Mouse (Mus musculus) brain, embryonic 14.5 days (tissue): Measurements from ENCODE around the gene Tenm3. TPM values are rescaled to one million over a fixed set of nuclear protein-coding genes. Genes with fewer than 3 reads are reported as not detected.

ENCODE experiments used
- DNase-seq: peaks from one replicate; pipeline ENCODE4 v3.0.0-alpha.2; 2011; ENCODE audit warnings: low read depth
- CTCF ChIP-seq: fragments of 200-500 bp; IDR thresholded peaks from 2 replicates; pipeline ENCODE4 v1.5.1; 2012; ENCODE audit warnings: inconsistent platforms, mild to moderate bottlenecking, moderate library complexity, borderline replicate concordance; ENCODE audit not compliant: insufficient read depth, insufficient read length; ENCODE audit errors: extremely low read depth
- POLR2A ChIP-seq: fragments of 200-500 bp; IDR thresholded peaks from 2 replicates; pipeline ENCODE4 v1.6.1; 2012; ENCODE audit warnings: mild to moderate bottlenecking, inconsistent platforms, borderline replicate concordance; ENCODE audit not compliant: poor library complexity, insufficient read depth, insufficient read length, severe bottlenecking; ENCODE audit errors: extremely low read depth
- polyA plus RNA-seq: library from polyadenylated mRNA; depleted of rRNA; stranded (reverse); fragments of >200 nt; gene quantifications from 2 replicates; pipeline ENCODE4 v1.2.3, GENCODE M21; 2012

Gene Tenm3
- polyA plus RNA-seq, 1 experiment, result 50.8 TPM

DNA sequence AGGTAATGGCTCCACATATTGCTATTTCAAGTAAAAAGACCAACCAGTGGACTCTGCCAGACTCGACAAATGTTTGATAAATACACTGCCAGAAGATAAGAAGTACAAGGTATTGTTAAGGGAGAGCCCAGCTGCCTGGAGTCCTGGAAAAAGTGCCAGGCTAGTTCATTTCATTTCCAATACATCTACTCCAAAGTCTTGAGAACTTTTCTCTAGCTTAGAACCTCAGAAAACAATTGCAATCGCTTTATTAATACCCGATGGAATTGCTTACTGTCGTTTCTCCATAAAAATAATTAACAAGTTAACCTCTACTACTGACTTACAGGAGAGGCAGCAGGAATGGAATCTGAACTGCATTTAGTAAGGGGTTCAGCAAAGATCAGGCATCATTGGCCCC is 1.7 kb downstream of the Tenm3 start:
- TF ChIP-seq POLR2A (no peak), CTCF (no peak)
- no peak for DNase-seq

DNA sequence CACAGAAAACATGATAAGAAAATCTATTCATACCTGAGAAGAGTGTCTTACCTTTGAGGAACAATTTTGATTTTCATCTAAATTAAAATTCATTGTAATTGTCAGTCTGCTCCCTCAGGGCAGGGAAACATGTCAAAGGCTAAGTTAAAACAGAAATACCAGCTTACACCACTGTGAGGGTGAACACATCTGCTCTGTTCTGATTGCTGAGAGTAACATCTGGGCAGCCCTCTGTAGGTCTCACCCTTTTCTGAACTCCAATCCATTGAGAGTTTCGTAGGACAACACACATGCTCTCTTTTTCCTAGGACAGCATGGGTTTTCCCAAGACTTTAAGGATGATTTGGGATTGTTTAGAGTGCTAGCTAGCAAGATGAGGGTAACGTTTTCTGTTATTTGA is 8.0 kb downstream of the Tenm3 start:
- no peak for TF ChIP-seq POLR2A
- no peak for DNase-seq

DNA sequence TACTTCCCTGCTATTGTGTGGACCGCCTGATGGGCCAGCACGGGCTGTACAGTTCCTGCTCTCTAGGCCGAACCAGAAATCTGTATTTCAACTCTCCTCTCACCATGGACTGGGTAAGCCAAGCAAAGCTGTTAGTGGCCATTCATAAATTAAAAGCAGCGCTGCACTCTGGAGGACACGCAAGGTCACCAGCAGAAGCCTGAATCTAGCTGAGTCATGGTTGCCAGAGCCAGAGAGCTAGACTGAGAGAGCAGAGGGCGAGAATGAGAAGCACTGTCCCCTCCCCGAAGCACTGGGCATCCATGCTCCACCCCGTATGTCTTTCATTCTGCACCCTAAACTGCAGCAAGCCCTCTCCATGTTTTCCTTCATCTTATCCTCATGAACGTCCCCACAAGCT is 16.3 kb downstream of the Tenm3 start:
- no peak for TF ChIP-seq CTCF

DNA sequence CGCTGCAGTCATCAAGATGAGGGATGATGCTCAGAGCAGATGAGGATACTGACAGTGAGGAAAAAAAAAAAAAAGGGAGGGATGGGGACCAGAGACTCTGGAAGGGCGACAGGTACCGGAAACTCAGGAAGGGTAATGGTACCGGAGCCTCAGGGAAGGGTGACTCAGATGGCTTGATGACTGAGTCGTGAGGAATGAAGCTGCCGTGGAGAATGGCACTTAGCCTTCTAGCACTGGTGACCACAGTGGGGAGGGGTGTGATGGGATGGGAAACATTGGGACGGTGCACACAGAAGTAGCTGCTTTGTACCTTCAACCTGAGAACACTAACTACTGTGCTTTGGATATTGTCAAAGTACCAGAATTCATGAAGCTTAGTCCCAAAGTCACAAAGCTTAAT is 18.1 kb downstream of the Tenm3 start:
- TF ChIP-seq CTCF (no peak), POLR2A (no peak)

More for the DNA sequence above, 16.3 kb downstream of the Tenm3 start:
- DNase-seq, result no peak

DNA sequence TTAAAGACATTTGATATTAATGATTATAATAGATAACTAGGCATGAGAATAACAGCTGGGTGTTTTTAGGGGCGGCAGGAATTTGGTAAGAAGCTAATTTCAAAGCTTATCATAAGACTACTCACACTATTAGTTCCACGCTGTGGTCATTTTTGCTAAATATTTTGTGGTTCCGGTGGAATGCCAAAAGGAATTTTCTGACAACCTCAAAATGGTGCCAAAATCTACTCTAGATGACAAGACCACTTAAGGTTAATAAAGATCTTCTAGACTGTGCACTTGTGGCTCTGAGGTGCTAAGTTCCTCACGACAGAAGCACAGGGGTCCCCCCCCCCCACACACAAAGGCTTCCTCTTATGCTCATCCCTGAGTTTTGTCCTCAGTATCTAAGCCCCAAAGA is 21.5 kb downstream of the Tenm3 start:
- no peak for DNase-seq
- TF ChIP-seq POLR2A (no peak), CTCF (no peak)

More for the DNA sequence above, 18.1 kb downstream of the Tenm3 start:
- no peak for DNase-seq

DNA sequence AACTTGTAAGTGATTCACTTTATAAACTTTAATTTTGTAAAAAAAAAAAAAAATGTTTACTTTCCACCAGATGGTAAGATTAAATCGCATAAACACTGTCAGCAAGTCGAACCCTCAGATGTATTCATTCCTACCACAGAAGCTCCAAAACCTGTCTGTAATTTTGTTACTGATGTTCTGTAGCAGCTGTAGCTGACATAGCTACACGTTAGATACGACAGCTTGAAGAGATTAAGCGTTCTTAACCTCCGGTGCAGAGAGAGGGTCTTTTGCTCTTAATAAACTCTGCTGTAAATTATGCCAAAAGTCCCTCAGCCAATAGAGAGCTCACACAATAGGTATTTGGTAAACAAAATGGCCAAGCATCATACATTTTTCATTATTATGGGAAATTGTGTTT is 23.8 kb downstream of the Tenm3 start:
- DNase-seq, result no peak
- TF ChIP-seq POLR2A, result no peak
- TF ChIP-seq CTCF, result no peak

DNA sequence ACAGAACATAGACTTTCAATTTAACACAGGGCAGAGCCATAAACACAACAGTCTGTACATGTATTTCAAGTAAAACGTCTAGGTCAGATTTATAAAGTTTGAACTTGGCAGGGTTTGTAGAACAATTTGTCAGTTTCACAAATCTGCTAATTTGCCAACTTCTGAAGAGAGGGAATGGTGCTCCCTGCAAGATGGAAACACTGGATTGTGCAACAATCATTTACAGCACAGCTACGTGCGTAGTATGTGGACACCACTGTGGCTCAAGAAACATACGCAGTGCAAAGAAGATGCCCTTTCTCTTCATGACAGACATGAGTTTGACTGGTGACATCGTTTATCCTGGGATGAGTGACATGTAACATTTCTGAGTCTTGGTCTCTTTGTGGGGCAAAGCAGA is 24.4 kb downstream of the Tenm3 start:
- TF ChIP-seq POLR2A, result no peak
- TF ChIP-seq CTCF, result no peak
- no peak for DNase-seq

DNA sequence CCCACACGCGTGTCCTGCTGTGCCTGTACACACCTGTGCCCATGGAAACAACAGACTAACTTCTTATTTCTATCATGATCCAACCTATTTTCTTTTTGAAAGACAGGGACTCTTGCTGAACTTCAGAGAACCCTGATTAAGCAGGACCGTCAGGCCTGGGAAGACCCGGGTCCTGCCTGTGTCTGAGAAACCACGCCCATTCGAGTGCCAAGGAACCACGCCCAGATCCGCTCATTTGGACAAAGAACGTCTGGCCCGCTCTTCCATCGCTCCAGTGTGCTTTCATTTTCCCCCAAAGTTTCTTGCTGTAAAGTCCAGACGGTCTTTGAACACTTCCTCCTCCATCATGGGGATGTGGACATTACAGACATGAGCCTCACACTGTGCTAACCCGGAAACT is 26.8 kb downstream of the Tenm3 start:
- no peak for DNase-seq
- TF ChIP-seq POLR2A (no peak), CTCF (no peak)

DNA sequence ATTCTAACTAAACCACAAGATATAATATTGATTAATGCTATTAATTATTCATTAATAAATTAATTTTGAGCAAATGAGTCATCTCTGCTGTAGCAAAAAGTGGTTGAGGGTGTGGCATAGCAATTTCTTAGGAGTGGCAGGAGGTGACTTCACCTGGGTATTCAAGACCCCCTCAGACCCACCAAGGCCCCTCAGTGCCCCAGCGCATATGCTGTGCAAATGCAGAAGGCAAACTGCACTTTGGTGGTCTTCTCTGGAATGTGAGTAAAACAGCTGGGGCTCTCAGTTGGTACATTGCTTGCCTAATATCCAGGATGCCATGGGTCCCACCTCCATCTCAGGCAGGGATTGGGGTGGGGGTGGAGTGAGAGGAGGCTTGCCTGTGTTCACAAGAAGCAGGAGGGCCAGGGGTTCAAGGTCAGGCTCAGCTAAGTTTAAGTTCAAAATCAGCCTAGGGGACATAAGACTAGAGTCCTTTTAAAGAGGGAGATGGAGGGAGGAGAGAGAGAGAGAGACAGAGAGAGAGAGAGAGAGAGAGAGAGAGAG is 31.5 kb downstream of the Tenm3 start:
- TF ChIP-seq POLR2A (no peak), CTCF (no peak)

DNA sequence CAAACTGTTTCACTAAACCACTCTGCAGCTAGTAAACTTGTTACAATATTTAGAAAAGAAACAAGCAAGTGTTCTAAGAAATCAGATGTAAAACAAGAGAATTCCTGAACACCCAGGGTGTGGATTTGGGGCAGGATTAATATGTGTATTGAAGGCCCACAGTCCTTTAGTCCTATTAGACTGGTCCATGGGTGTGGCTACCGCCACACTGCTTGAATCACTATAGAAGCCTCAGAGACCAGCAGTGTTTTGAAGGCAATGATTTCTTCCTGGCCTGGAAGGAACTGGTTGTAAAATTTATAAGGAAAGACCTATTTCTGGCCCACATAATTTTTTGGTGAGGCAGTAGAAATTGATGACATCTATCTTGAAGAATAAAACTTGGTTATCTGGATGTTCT is 33.1 kb downstream of the Tenm3 start:
- no peak for TF ChIP-seq POLR2A

More for the DNA sequence above, 31.5 kb downstream of the Tenm3 start:
- no peak for DNase-seq

DNA sequence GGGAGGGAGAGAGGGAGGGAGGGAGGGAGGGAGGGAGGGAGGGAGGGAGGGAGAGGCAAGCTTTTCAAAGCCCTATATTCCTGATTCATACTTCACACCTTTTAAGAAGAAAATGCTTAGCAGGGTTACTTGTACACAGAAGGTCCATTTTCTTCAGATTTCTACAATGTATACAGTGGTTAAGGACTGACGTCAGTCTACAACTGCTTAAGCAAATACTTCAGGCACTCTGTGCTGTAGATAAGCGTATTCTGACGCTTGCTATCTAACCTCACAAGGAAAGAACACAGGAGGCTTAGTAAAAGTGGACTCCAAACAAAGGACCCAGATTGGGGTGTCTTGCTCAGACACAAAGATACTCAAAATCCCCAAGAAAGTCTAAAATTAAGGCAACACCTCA is 34.6 kb downstream of the Tenm3 start:
- TF ChIP-seq POLR2A (no peak), CTCF (no peak)
- DNase-seq, result no peak

More for the DNA sequence above, 33.1 kb downstream of the Tenm3 start:
- DNase-seq, result no peak

DNA sequence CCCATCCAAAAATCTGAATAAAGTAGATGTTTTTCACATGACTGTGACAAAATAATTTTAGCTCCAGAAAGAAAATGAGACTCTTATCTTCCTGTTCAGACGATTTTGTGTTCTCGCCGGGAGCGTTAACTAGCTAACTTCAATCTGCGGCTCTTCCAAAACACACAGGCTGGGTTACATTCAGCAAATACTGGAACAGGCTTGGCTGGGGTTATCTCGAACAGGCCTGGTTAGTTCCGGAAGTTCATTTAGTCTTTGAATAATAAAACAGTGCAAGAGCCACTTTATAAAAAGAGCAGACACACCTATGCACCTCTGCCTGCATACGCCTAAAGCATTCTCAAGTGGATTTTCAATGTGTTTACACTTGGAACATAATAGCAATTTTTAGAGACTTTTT is 40.7 kb downstream of the Tenm3 start:
- no peak for TF ChIP-seq CTCF
- no peak for TF ChIP-seq POLR2A
- DNase-seq, result no peak

DNA sequence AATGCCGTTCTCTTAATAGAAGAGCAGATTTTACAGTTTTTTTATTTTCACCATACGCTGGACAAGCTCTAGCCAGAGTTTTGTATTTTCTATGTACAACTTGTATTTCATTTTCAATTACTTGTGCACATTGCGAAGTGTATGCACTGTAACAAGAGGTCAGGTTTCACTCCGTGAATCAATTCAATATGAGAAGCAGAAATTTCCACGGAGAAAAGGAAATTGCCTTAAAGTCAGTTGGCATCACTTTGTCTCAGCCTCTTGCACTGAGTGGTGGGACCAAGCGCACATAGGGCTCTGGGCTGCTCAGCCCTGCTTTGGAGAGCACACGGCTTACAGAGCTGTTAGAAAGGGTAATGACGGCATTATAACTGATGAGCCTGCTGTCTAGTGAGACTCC is 41.5 kb downstream of the Tenm3 start:
- TF ChIP-seq CTCF, result no peak
- TF ChIP-seq POLR2A, result no peak
- DNase-seq, result no peak
